Mouse (Mus musculus): Measurements from ENCODE around the gene Pcgf2.

GRCm38 (mm10) chr11:97718281-97718860, 18.1 kb upstream of the Pcgf2 start:
- TF ChIP-seq POLR2A (IDR thresholded peaks at IDR 0.05; ENCODE audit: insufficient read depth, low read length), result no peak
- TF ChIP-seq CTCF (IDR thresholded peaks at IDR 0.05; ENCODE audit: low read depth, low read length), result no peak

All from ES-Bruce4 (cell line).